Mouse (Mus musculus): ENCODE results near the gene Arpc4.

GRCm38 (mm10) chr6:113362241-113362640, 15.7 kb upstream of the Arpc4 start:
- no peak for TF ChIP-seq CTCF (IDR thresholded peaks at IDR 0.05; ENCODE audit: control insufficient read depth, insufficient read depth, insufficient replicate concordance, low read depth, low read length)
- TF ChIP-seq POLR2A (IDR thresholded peaks at IDR 0.05; ENCODE audit: control insufficient read depth, low read depth, low read length), result no peak
